ENCODE assay signal across 25 mouse cellular contexts in the genomic region with DNA sequence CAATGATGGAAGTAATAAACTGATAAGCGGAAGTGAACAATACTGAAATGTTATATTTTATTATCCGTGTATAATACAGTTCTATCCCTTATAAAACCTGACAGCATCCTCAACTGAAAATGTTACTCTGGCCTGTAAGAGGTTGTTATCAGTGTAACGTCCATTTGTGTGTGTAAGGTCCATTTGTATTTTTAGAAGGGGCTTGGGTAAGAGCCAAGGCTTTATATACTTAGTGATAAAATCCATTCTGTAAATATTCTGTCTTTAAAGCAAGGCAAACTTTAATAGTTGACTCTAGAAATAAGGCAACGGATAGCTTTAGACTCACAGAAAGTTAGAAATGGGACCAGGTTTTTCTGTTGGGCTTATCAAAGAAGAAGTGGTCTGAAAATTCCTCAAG.
"Had no signal": no experiment of that assay in that cellular context is flagged by ENCODE, and none has a peak within 500 bp of the region (broad histone marks: within the 10 kb centered on the region; RNA-seq: fewer than 3 reads in every experiment).

No protein-coding gene starts in this region.

- H3K27ac ChIP-seq: heart, adult 2 months; heart, embryonic 15.5 days; hindbrain, embryonic 13.5 days; hindbrain, embryonic 15.5 days; hindbrain, postnatal 0 days; kidney, embryonic 15.5 days; kidney, postnatal 0 days; limb, embryonic 12.5 days had no signal

- H3K9ac ChIP-seq: forebrain, postnatal 0 days; heart, embryonic 12.5 days; heart, embryonic 15.5 days; hindbrain, embryonic 13.5 days; hindbrain, embryonic 15.5 days; kidney, embryonic 15.5 days; limb, embryonic 12.5 days had no signal

- H3K4me3 ChIP-seq: heart, adult 2 months; heart, embryonic 12.5 days; heart, embryonic 15.5 days; hindbrain, embryonic 13.5 days; hindbrain, embryonic 15.5 days; kidney, embryonic 15.5 days; limb, embryonic 12.5 days had no signal

- H3K9me3 ChIP-seq: heart, embryonic 12.5 days; heart, embryonic 15.5 days; hindbrain, embryonic 13.5 days; hindbrain, embryonic 15.5 days; kidney, embryonic 15.5 days; limb, embryonic 12.5 days had no signal

- ATAC-seq: forebrain, postnatal 0 days; hindbrain, postnatal 0 days; intestine, embryonic 16.5 days had no signal

- H3K27me3 ChIP-seq: heart, embryonic 12.5 days; heart, embryonic 15.5 days; hindbrain, embryonic 13.5 days; hindbrain, embryonic 15.5 days; kidney, embryonic 15.5 days; limb, embryonic 12.5 days had no signal

- DNase-seq: forebrain, postnatal 0 days; gastrocnemius, postnatal 14 days; gastrocnemius, postnatal 36 days; heart, adult 11 months; heart, adult 2 months; heart, postnatal 14 days; heart, postnatal 36 days; kidney, adult 11 months; kidney, adult 2 months; kidney, adult 9 months; kidney, postnatal 14 days; kidney, postnatal 36 days; layer of hippocampus, adult 9-11 months; layer of hippocampus, postnatal 36 days; left cerebral cortex, postnatal 4 days; liver had no signal

- H3K4me2 ChIP-seq: heart, embryonic 12.5 days; heart, embryonic 15.5 days; hindbrain, embryonic 13.5 days; hindbrain, embryonic 15.5 days; kidney, embryonic 15.5 days; limb, embryonic 12.5 days had no signal

- H3K4me1 ChIP-seq: hindbrain, embryonic 13.5 days; hindbrain, embryonic 15.5 days; kidney, embryonic 15.5 days; limb, embryonic 12.5 days had no signal

- H3K36me3 ChIP-seq: heart, embryonic 12.5 days; heart, embryonic 15.5 days; hindbrain, embryonic 13.5 days; hindbrain, embryonic 15.5 days; kidney, embryonic 15.5 days; limb, embryonic 12.5 days had no signal
